Mouse (Mus musculus): ENCODE measurements at regions not wholly inside any gene's neighbourhood (a gene's known extent, or its start where the extent isn't known, plus 50 kb on each side); places are given as distances from the start of the nearest gene placed in this dataset.

DNA sequence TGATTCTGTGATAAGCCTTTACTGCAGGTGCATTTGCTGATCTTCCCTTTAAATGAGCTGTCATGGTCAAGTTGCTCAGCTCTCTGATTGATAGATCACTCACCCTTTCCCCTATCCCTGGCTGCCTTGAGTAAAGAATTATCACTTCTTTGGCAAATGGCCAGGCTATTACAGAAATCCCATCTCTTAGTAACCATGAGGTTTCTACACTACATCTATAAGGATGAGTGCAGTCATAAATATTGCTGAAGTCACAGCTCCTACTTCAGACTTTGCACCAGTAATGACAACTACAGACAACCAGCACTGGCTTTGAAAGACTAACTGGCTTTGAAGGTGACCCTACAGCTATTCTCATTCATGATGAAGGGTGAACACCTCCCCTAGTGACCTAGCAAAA lies 113.8 kb downstream of the 4930444P10Rik start:
- DNase-seq (no peak), ATAC-seq (ENCODE audit: insufficient read depth) (no peak)
- H3K36me3 ChIP-seq (ENCODE audit: insufficient read depth), result no peaks in the 10 kb centered on the region

DNA sequence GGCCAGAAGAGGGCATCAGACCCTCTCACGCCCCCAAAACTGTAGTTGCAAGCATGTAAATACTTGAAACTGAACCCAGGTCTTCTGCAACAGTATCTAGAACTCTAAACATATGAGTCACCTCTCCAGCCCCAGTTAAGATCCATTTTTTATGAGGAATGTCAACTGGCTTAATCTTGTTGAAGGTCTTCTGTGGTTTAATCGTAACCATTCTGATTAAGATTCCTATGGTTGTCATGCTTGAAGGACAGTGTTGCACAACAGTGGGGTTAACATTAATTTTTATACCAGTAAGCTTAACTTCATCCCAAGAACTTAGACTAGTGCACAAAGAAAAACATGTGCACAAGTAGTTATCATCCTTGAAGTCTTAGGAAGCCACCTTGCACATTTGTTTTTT lies 133.5 kb downstream of the 4930444P10Rik start:
- Histone ChIP-seq H3K9ac (no peak overlapping the region), H3K4me1 (ENCODE audit: insufficient read depth) (no peaks in the 10 kb centered on the region), H3K27ac (ENCODE audit: low read depth) (no peak overlapping the region), H3K9me3 (ENCODE audit: low read depth, low read length) (no peaks in the 10 kb centered on the region), H3K4me3 (ENCODE audit: low read depth, low read length) (no peak overlapping the region), H3K27me3 (ENCODE audit: insufficient read depth, low read length) (no peaks in the 10 kb centered on the region), H3K36me3 (ENCODE audit: insufficient read depth) (no peaks in the 10 kb centered on the region), H3K4me2 (no peak overlapping the region)
- DNase-seq, result no peak
- 70% methylated on average over 2 of the region's 2 CpGs for WGBS
- TF ChIP-seq CTCF (IDR thresholded peaks at IDR 0.05; ENCODE audit: low read depth), result no peak
- ATAC-seq (ENCODE audit: insufficient read depth), result no peak

More for the DNA sequence above, 113.8 kb downstream of the 4930444P10Rik start:
- Histone ChIP-seq H3K4me1 (ENCODE audit: insufficient read depth) (no peaks in the 10 kb centered on the region), H3K27ac (ENCODE audit: low read depth) (no peak overlapping the region), H3K9ac (no peak overlapping the region), H3K4me3 (ENCODE audit: low read depth, low read length) (no peak overlapping the region), H3K4me2 (no peak overlapping the region), H3K27me3 (ENCODE audit: insufficient read depth, low read length) (no peaks in the 10 kb centered on the region), H3K9me3 (ENCODE audit: low read depth, low read length) (no peaks in the 10 kb centered on the region)
- no peak for TF ChIP-seq CTCF (IDR thresholded peaks at IDR 0.05; ENCODE audit: low read depth)

DNA sequence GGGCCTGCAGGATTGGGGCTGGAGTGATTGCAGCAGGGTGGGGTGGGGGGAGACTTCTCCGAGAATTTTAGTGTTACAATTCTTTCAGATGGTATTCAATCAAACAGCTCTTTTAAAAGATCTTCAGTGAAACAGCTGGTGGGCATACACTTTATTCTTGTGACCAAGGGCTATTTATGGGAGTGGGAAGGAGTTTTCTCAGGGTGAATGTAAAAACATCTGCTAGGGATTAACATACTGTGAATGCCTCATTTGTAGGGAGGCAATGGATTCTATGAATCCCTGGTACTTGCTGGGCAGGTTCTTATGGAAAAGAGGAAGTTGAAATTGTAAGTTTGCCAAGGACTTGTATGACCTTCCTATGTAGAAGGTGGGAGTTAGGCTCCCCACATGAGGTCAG lies 134.5 kb downstream of the 4930444P10Rik start:
- H3K9me3 ChIP-seq (ENCODE audit: low read depth, low read length), result no peaks in the 10 kb centered on the region
- no peaks in the 10 kb centered on the region for H3K36me3 ChIP-seq (ENCODE audit: insufficient read depth)
- no peak overlapping the region for H3K27ac ChIP-seq (ENCODE audit: low read depth)
- DNase-seq (no peak), ATAC-seq (ENCODE audit: insufficient read depth) (no peak)
- H3K9ac ChIP-seq, result no peak overlapping the region
- no peak overlapping the region for H3K4me3 ChIP-seq (ENCODE audit: low read depth, low read length)
- no peaks in the 10 kb centered on the region for H3K4me1 ChIP-seq (ENCODE audit: insufficient read depth)
- H3K27me3 ChIP-seq (ENCODE audit: insufficient read depth, low read length), result no peaks in the 10 kb centered on the region
- 80% methylated on average over 1 of the region's 1 CpGs for WGBS
- H3K4me2 ChIP-seq, result no peak overlapping the region
- TF ChIP-seq CTCF (IDR thresholded peaks at IDR 0.05; ENCODE audit: low read depth), result no peak

DNA sequence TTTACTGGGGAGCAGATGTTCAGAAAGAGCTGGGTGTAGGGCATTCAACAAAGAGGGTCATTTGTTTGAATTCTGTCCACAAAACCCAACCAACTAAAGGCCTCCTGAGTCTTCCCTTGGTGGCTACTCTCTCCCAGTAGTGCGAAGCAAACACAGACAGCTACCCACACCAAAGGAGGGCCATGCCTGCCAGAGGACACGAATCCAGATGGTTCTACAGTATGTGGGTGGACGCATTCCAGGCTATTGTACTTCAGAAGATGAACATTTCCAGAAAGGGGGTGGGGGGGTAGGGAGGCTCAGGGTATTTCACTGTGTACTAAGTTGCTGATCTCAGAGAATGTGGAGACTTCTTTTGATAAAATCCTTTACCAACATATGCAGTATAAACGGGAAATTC lies 149.5 kb downstream of the 4930444P10Rik start:
- Histone ChIP-seq H3K4me1 (ENCODE audit: insufficient read depth) (no peaks in the 10 kb centered on the region), H3K4me2 (no peak overlapping the region), H3K27me3 (ENCODE audit: insufficient read depth, low read length) (no peaks in the 10 kb centered on the region), H3K4me3 (ENCODE audit: low read depth, low read length) (no peak overlapping the region), H3K9ac (no peak overlapping the region), H3K27ac (ENCODE audit: low read depth) (no peak overlapping the region), H3K36me3 (ENCODE audit: insufficient read depth) (no peaks in the 10 kb centered on the region), H3K9me3 (ENCODE audit: low read depth, low read length) (no peaks in the 10 kb centered on the region)
- WGBS, result 79% methylated on average over 4 of the region's 4 CpGs
- no peak for ATAC-seq (ENCODE audit: insufficient read depth)
- no peak for DNase-seq
- no peak for TF ChIP-seq CTCF (IDR thresholded peaks at IDR 0.05; ENCODE audit: low read depth)

DNA sequence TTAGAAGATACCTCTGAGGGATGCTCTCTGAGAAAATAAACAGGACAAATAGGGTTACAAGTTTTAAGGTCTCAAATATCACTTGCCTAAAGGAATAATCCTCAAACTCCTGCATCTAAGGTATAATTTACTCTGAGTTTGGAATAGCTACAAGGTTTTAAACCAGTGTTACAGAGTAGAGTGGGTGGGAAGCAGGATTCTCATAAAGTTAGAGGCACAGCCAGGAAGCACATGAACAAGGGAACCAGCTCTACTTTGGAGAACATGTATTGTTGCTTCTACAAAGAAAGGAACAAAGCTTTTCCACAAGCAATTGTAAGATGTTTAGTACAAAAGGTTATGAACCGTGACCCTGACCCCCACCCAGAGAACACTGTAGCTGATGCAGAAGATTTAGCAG lies 150.1 kb downstream of the 4930444P10Rik start:
- H3K36me3 ChIP-seq (ENCODE audit: insufficient read depth), result no peaks in the 10 kb centered on the region
- H3K9ac ChIP-seq, result no peak overlapping the region
- H3K4me3 ChIP-seq (ENCODE audit: low read depth, low read length), result no peak overlapping the region
- 79% methylated on average over 1 of the region's 1 CpGs for WGBS
- no peak for ATAC-seq (ENCODE audit: insufficient read depth)
- TF ChIP-seq CTCF (IDR thresholded peaks at IDR 0.05; ENCODE audit: low read depth), result no peak
- H3K4me2 ChIP-seq, result no peak overlapping the region
- H3K9me3 ChIP-seq (ENCODE audit: low read depth, low read length), result no peaks in the 10 kb centered on the region
- no peaks in the 10 kb centered on the region for H3K4me1 ChIP-seq (ENCODE audit: insufficient read depth)
- no peak overlapping the region for H3K27ac ChIP-seq (ENCODE audit: low read depth)
- no peaks in the 10 kb centered on the region for H3K27me3 ChIP-seq (ENCODE audit: insufficient read depth, low read length)
- DNase-seq, result no peak

All from lung, embryonic 14.5 days (tissue).